Mouse (Mus musculus) gastrocnemius, postnatal 36 days (tissue): ENCODE data around the gene Slc6a2. TPM values are rescaled to one million over a fixed set of nuclear protein-coding genes. Genes with fewer than 3 reads are reported as not detected.

ENCODE experiments used
- DNase-seq, 2 experiments: peaks; one replicate each; pipeline ENCODE4 v3.0.0; 2022
- intact Hi-C: fragments of 180-260 bp; cut with DNase I; formaldehyde crosslinking; loops from one replicate; pipeline ENCODE4 v1.15.1; 2025
- microRNA-seq, 2 experiments: library from miRNA; unstranded; fragments of <30 nt; microRNA quantifications; one replicate each; pipeline ENCODE4 v1.2.0; 2021
- total RNA-seq, 2 experiments: library from RNA; stranded (reverse); gene quantifications; 2 replicates each; pipeline ENCODE4 v1.2.3; 2021

Gene Slc6a2
- total RNA-seq, 2 experiments from 2014 or later = 0.17 to 0.28 TPM

- intact Hi-C loops = no loop called here
- no peak for DNase-seq
Measured at GRCm38 (mm10) chr8:93014300-93014699, 54.4 kb downstream of the Slc6a2 start.

- intact Hi-C loops = no loop called here
- no peak for DNase-seq
Measured at GRCm38 (mm10) chr8:93021738-93022137, 61.9 kb downstream of the Slc6a2 start.

- DNase-seq = no peak
- intact Hi-C loops = no loop called here
Measured at GRCm38 (mm10) chr8:93030664-93031063, 70.8 kb downstream of the Slc6a2 start.

GRCm38 (mm10) chr8:93038831-93039230, 79.0 kb downstream of the Slc6a2 start:
- DNase-seq = no peak
- intact Hi-C loops = no loop called here

- no peak for DNase-seq
- intact Hi-C loops = no loop called here
Measured at GRCm38 (mm10) chr8:93040256-93040655, 80.4 kb downstream of the Slc6a2 start.

- intact Hi-C loops = no loop called here
- peak; percentile 9 to 16 for DNase-seq
Measured at GRCm38 (mm10) chr8:93040776-93041567, 81.1 kb downstream of the Slc6a2 start.

GRCm38 (mm10) chr8:93043083-93043482, 83.2 kb downstream of the Slc6a2 start:
- DNase-seq = no peak
- intact Hi-C loops = no loop called here

- intact Hi-C loops = no loop called here
- DNase-seq = no peak
Measured at GRCm38 (mm10) chr8:93048092-93048491, 88.2 kb downstream of the Slc6a2 start, which contains the start of gene Ces1a. TSS of gene Ces1a (minus strand) at chr8:93048192.

GRCm38 (mm10) chr8:93048510-93049416, 88.9 kb downstream of the Slc6a2 start:
- DNase-seq = no peak
- intact Hi-C loops = no loop called here

Small RNAs within 50 kb of the gene (microRNA-seq; reads per million reads assigned to microRNA genes)
- 0 reads per million in 2 experiments for gene Gm22151

Other genes with a start within 250 kb of the Slc6a2 start
- gene Mmp2, start 132.8 kb upstream of the Slc6a2 start, total RNA-seq = 10 to 100 TPM; 59.7 to 60.9 TPM
- under 1 TPM; 0.32 to 0.43 TPM for gene Lpcat2, start 104.7 kb upstream of the Slc6a2 start, total RNA-seq
- gene Capns2, start 58.7 kb upstream of the Slc6a2 start, total RNA-seq = not detected
- not detected for gene Ces1a, start 88.1 kb downstream of the Slc6a2 start, total RNA-seq
- gene Ces1b, start 119.9 kb downstream of the Slc6a2 start, total RNA-seq = not detected
- under 1 TPM in 1 of 2 experiments, not detected in 1; 0.33 TPM for gene Ces1c, start 171.2 kb downstream of the Slc6a2 start, total RNA-seq
- gene Ces1d, start 237.8 kb downstream of the Slc6a2 start, total RNA-seq = 10 to 100 TPM; 28.6 to 70.1 TPM